Mouse (Mus musculus): ENCODE measurements at regions not wholly inside any gene's neighbourhood (a gene's known extent, or its start where the extent isn't known, plus 50 kb on each side); places are given as distances from the start of the nearest gene placed in this dataset.

DNA sequence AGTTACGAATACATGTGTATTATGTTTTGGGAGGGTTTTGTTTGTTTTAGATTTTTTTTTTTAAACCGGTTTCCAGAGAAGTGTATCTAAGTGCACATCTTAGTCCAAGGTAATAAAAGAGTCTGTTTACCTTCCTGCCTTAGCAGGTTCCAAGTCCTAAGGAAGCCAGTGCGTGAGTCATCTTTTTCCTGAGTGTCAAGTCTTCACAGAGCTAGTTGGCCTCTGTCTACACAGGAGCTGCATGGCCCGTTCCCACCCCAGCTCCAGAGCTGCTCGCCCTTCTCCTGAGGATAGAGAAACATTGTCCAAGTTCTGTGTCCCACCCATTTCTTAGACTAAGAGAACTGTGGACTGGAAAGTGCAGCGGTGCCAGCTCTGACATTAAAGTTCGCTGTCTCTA lies 192.6 kb downstream of the Sptssa start:
- no peak overlapping the region for H3K27ac ChIP-seq (ENCODE audit: low read length)
- no peaks in the 10 kb centered on the region for H3K27me3 ChIP-seq (ENCODE audit: insufficient read depth, low read length)
- no peaks in the 10 kb centered on the region for H3K9me3 ChIP-seq (ENCODE audit: low read length)
- no peak overlapping the region for H3K9ac ChIP-seq (replicated peaks; ENCODE audit: low read length)
- H3K36me3 ChIP-seq (ENCODE audit: insufficient read depth, low read length): no peaks in the 10 kb centered on the region
- H3K4me1 ChIP-seq (ENCODE audit: insufficient read depth, low read length): no peaks in the 10 kb centered on the region
- no peak for ATAC-seq (ENCODE audit: low FRiP score, low TSS enrichment)
- 57% methylated on average over 7 of the region's 7 CpGs for WGBS
- H3K4me2 ChIP-seq (replicated peaks; ENCODE audit: low read depth, low read length): no peak overlapping the region
- H3K4me3 ChIP-seq (ENCODE audit: low read length): no peak overlapping the region

DNA sequence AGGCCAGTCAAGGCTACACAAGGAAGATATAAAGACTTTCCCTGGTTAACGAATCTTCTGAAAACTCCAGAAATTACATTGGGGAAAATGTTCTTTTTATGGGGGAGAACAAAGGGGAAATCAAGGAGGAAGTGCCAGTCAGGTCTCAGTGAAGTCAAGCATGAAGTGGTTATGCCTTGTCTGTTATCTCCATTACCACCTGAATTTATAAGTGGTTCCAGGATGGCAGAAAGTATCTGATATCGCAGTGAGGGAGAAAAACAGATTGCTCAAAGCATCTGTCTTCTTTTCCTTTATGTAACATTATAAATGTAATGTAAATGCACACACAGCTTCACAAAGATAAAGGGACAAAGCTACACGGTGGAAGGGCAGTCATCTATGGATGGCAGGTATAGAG lies 195.0 kb downstream of the Sptssa start:
- Histone ChIP-seq H3K4me2 (replicated peaks; ENCODE audit: low read depth, low read length) (no peak overlapping the region), H3K4me1 (ENCODE audit: insufficient read depth, low read length) (no peaks in the 10 kb centered on the region), H3K9me3 (ENCODE audit: low read length) (no peaks in the 10 kb centered on the region), H3K27me3 (ENCODE audit: insufficient read depth, low read length) (no peaks in the 10 kb centered on the region), H3K27ac (ENCODE audit: low read length) (no peak overlapping the region), H3K36me3 (ENCODE audit: insufficient read depth, low read length) (no peaks in the 10 kb centered on the region), H3K9ac (replicated peaks; ENCODE audit: low read length) (no peak overlapping the region), H3K4me3 (ENCODE audit: low read length) (no peak overlapping the region)
- 54% methylated on average over 3 of the region's 3 CpGs for WGBS
- ATAC-seq (ENCODE audit: low FRiP score, low TSS enrichment): no peak

DNA sequence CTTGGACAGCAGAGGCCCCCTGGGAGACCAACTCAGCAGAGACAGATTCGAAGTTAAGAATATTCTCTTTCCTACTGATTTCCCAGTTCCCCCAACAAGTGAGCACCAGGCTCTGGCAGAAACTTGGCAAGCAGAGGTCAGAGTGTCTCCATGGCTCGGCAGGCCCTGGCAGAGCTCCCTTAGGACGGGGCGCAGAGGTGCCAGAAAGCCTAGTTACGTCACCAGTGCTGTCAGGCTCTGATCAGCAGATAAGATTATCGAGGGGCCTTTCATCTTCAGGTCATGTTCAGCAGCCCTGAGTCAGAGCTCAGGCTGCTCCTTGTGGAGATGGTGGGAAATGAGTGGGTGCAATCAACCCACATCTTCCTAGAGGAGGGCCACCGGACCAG lies 196.2 kb downstream of the Sptssa start:
- Histone ChIP-seq H3K9ac (replicated peaks; ENCODE audit: low read length) (no peak overlapping the region), H3K36me3 (ENCODE audit: insufficient read depth, low read length) (no peaks in the 10 kb centered on the region), H3K4me2 (replicated peaks; ENCODE audit: low read depth, low read length) (no peak overlapping the region), H3K9me3 (ENCODE audit: low read length) (no peaks in the 10 kb centered on the region), H3K27me3 (ENCODE audit: insufficient read depth, low read length) (no peaks in the 10 kb centered on the region), H3K27ac (ENCODE audit: low read length) (no peak overlapping the region), H3K4me3 (ENCODE audit: low read length) (no peak overlapping the region), H3K4me1 (ENCODE audit: insufficient read depth, low read length) (no peaks in the 10 kb centered on the region)
- 65% methylated on average over 7 of the region's 7 CpGs for WGBS
- ATAC-seq (ENCODE audit: low FRiP score, low TSS enrichment): no peak

DNA sequence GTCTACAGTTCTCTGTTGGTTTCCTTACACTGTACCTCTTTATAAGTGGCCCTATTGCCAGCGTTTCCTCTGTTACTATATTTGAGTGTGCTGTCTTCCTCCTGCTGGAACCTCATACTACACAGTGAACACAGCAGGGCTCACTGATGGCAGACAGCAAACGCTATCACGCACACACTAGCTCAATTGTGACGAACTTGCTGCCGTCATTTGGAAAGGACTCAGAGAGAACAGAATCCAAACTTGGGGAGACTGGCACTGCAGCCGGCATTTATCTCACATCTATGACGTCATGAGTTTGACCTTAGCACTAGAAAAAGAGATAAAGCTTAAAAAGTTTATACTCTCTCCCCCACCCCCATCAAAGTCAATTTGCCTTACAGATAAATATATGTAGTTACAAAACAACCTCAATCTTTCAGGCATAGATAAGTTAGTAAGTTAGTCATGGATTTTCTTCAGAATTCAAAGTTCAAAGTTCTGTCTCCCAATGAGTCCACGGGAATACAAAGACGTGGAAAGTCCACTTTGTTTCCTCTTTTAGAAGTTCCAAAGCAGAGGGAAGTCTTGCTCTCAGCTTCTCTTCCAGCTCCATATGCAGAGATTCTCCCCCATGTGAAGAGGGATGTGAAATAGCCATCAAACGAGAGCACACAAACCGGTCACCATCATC lies 196.8 kb downstream of the Sptssa start:
- ATAC-seq (ENCODE audit: low FRiP score, low TSS enrichment): no peak

DNA sequence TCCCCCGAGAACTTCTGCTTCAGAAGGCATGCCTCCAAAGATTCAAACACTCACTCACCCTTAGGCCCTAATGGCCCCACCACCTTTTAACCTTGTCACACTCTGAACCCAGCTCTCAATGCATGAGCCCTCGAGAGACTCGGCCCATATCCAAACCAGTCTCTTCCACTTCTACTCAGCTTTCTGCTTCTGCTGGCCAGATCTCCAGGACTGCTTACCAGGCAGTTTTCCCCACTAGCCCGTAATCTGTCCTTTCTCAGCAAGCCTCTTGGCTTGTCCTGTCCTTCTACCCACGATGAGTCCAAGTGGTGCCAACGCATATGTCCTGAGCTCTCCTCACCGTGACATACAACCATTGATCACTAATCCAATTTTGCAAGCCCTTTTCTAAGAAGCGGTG lies 199.6 kb downstream of the Sptssa start:
- no peaks in the 10 kb centered on the region for H3K27me3 ChIP-seq (ENCODE audit: insufficient read depth, low read length)
- no peak overlapping the region for H3K27ac ChIP-seq (ENCODE audit: low read length)
- ATAC-seq (ENCODE audit: low FRiP score, low TSS enrichment): no peak
- H3K36me3 ChIP-seq (ENCODE audit: insufficient read depth, low read length): no peaks in the 10 kb centered on the region
- H3K9ac ChIP-seq (replicated peaks; ENCODE audit: low read length): no peak overlapping the region
- no peak overlapping the region for H3K4me3 ChIP-seq (ENCODE audit: low read length)
- no peaks in the 10 kb centered on the region; the same call in 1 of the 2 replicates for H3K4me1 ChIP-seq (ENCODE audit: insufficient read depth, low read length)
- H3K9me3 ChIP-seq (ENCODE audit: low read length): no peaks in the 10 kb centered on the region
- no peak overlapping the region for H3K4me2 ChIP-seq (replicated peaks; ENCODE audit: low read depth, low read length)
- 88% methylated on average over 8 of the region's 8 CpGs for WGBS

More for the DNA sequence above, 196.8 kb downstream of the Sptssa start:
- no peaks in the 10 kb centered on the region for H3K9me3 ChIP-seq (ENCODE audit: low read length)
- H3K36me3 ChIP-seq (ENCODE audit: insufficient read depth, low read length): no peaks in the 10 kb centered on the region
- no peaks in the 10 kb centered on the region for H3K4me1 ChIP-seq (ENCODE audit: insufficient read depth, low read length)
- no peak overlapping the region for H3K4me3 ChIP-seq (ENCODE audit: low read length)
- H3K27ac ChIP-seq (ENCODE audit: low read length): no peak overlapping the region
- H3K27me3 ChIP-seq (ENCODE audit: insufficient read depth, low read length): no peaks in the 10 kb centered on the region
- no peak overlapping the region for H3K9ac ChIP-seq (replicated peaks; ENCODE audit: low read length)
- H3K4me2 ChIP-seq (replicated peaks; ENCODE audit: low read depth, low read length): no peak overlapping the region
- 72% methylated on average over 11 of the region's 11 CpGs for WGBS

DNA sequence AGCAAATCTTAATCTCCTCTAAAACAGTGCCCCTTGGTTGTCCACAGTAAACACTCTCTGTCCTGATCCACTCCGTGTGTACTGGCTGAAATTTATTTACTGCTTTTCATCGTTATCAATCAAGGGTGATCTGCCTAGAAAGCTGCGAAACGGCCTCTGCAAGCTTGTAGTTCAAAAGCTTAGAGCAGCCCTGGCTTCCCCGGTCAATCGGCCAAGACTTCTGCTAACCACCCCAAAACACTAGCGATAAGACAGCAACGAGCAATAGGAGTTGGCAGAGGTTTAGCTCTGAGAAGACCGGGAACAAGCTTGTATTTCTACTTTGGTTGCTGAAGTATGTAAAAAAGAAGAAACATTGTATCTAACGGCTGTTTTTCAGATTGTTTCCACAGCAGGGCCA lies 201.8 kb downstream of the Sptssa start:
- no peak overlapping the region for H3K4me2 ChIP-seq (replicated peaks; ENCODE audit: low read depth, low read length)
- H3K9ac ChIP-seq (replicated peaks; ENCODE audit: low read length): no peak overlapping the region
- H3K27ac ChIP-seq (ENCODE audit: low read length): no peak overlapping the region
- 62% methylated on average over 10 of the region's 10 CpGs for WGBS
- no peak for ATAC-seq (ENCODE audit: low FRiP score, low TSS enrichment)
- no peak overlapping the region for H3K4me3 ChIP-seq (ENCODE audit: low read length)
- no peaks in the 10 kb centered on the region for H3K36me3 ChIP-seq (ENCODE audit: insufficient read depth, low read length)
- no peaks in the 10 kb centered on the region for H3K27me3 ChIP-seq (ENCODE audit: insufficient read depth, low read length)
- H3K9me3 ChIP-seq (ENCODE audit: low read length): no peaks in the 10 kb centered on the region
- H3K4me1 ChIP-seq (ENCODE audit: insufficient read depth, low read length): peaks cover 9% of the 10 kb centered on the region; the same call in 1 of the 2 replicates

DNA sequence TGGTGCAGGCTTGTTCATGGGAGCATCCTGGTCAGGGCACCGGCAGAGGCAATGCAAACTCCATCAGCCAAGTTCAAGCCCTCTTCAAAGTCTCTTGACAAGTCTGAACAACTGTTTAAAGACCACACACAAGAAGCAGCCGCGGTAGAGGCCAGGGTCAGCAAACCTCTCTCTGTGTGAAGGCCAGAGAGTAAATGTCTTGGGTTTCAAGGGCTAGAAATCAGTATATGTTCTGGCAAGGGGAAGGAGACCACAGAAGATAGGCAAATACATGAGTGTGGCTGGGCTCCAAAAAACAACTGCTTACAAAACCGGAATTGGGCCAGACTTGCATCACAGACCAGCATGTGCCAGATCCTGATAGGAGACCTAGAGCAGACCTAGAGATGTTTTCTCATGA lies 203.0 kb downstream of the Sptssa start:
- Histone ChIP-seq H3K4me1 (ENCODE audit: insufficient read depth, low read length) (peaks cover 11% of the 10 kb centered on the region; the same call in 1 of the 2 replicates), H3K27me3 (ENCODE audit: insufficient read depth, low read length) (no peaks in the 10 kb centered on the region), H3K27ac (ENCODE audit: low read length) (no peak overlapping the region), H3K36me3 (ENCODE audit: insufficient read depth, low read length) (no peaks in the 10 kb centered on the region), H3K9me3 (ENCODE audit: low read length) (no peaks in the 10 kb centered on the region), H3K9ac (replicated peaks; ENCODE audit: low read length) (no peak overlapping the region), H3K4me2 (replicated peaks; ENCODE audit: low read depth, low read length) (no peak overlapping the region), H3K4me3 (ENCODE audit: low read length) (no peak overlapping the region)
- WGBS: 33% methylated on average over 4 of the region's 4 CpGs
- ATAC-seq (ENCODE audit: low FRiP score, low TSS enrichment): no peak

DNA sequence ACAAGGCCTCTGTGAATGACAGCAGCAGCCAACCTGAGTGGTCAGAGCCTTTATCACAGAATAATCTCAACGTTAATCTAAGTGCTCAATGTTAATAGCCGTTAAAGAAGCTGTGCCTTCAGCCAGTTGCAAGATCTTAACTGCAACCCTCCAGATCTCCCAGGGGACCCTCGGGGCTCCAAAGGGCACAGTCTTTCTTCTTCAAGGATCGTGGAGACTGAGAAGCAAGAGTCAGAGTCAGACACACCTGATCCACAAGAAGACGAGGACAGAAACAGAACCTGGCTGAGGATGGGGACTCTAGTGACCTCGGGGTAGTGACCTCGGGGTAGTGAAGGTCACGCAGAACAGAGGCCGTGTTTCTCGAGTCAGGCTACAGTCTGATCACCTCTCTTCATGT lies 206.0 kb downstream of the Sptssa start:
- WGBS: 47% methylated on average over 10 of the region's 10 CpGs

DNA sequence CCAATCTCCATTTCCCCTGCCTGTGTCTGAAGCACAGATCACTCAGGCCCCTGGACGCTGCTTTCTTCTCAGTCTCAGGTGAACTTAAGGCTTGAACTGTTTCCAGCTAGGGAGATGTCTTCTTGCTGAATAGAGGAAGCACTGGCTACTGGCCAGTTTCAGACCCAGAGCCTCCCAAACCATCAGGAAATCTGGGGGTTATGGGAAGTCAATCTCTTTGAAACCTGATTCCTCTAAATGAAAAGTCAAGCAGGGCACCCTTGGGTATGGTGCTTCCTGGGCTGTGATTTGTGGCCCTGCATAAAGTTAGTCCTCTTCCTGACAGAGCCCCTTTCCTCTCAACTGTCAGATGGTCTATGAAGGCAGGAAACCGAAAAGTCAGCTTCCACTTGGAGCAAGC lies 208.2 kb downstream of the Sptssa start:
- peak; percentile 57 for ATAC-seq (ENCODE audit: low FRiP score, low TSS enrichment)

More for the DNA sequence above, 206.0 kb downstream of the Sptssa start:
- Histone ChIP-seq H3K4me1 (ENCODE audit: insufficient read depth, low read length) (peaks cover 23% of the 10 kb centered on the region; the same call in 1 of the 2 replicates), H3K4me2 (replicated peaks; ENCODE audit: low read depth, low read length) (no peak overlapping the region), H3K27ac (ENCODE audit: low read length) (no peak overlapping the region), H3K27me3 (ENCODE audit: insufficient read depth, low read length) (no peaks in the 10 kb centered on the region), H3K4me3 (ENCODE audit: low read length) (no peak overlapping the region), H3K9me3 (ENCODE audit: low read length) (no peaks in the 10 kb centered on the region), H3K9ac (replicated peaks; ENCODE audit: low read length) (no peak overlapping the region), H3K36me3 (ENCODE audit: insufficient read depth, low read length) (no peaks in the 10 kb centered on the region)
- no peak for ATAC-seq (ENCODE audit: low FRiP score, low TSS enrichment)

DNA sequence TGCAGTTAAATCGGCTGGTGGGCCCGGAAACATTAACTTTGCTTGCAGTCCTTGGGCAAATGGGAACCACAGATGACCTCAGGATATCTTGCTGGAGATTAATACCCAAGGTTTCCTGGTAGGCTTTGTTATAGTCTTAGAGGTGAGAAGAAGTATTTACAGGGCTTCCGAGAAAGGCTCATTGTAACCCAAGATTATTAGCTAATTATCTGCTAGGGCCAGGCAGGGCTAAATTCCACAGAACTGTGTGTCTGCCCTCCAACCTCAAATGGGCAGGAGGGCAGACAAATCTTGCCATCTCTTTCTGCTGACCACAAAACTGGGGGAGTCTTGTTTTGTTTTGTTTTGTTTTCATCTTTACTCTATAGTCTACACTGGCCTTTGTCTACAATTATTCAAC lies 209.0 kb downstream of the Sptssa start:
- H3K27ac ChIP-seq (ENCODE audit: low read length): no peak overlapping the region
- ATAC-seq (ENCODE audit: low FRiP score, low TSS enrichment): no peak
- H3K36me3 ChIP-seq (ENCODE audit: insufficient read depth, low read length): no peaks in the 10 kb centered on the region
- H3K4me3 ChIP-seq (ENCODE audit: low read length): no peak overlapping the region
- H3K9me3 ChIP-seq (ENCODE audit: low read length): no peaks in the 10 kb centered on the region
- H3K27me3 ChIP-seq (ENCODE audit: insufficient read depth, low read length): 0 out of 2 replicates have a peak, but pooled peaks cover 2% of the 10 kb centered on the region
- no peak overlapping the region for H3K9ac ChIP-seq (replicated peaks; ENCODE audit: low read length)
- no peak overlapping the region for H3K4me2 ChIP-seq (replicated peaks; ENCODE audit: low read depth, low read length)
- 58% methylated on average over 3 of the region's 3 CpGs for WGBS
- H3K4me1 ChIP-seq (ENCODE audit: insufficient read depth, low read length): peaks cover 36% of the 10 kb centered on the region

More for the DNA sequence above, 208.2 kb downstream of the Sptssa start:
- Histone ChIP-seq H3K4me3 (ENCODE audit: low read length) (no peak overlapping the region), H3K9me3 (ENCODE audit: low read length) (no peaks in the 10 kb centered on the region), H3K27ac (ENCODE audit: low read length) (peak overlapping the region; percentile 29; the same call in 1 of the 2 replicates), H3K4me2 (replicated peaks; ENCODE audit: low read depth, low read length) (no peak overlapping the region), H3K9ac (replicated peaks; ENCODE audit: low read length) (no peak overlapping the region), H3K36me3 (ENCODE audit: insufficient read depth, low read length) (no peaks in the 10 kb centered on the region), H3K27me3 (ENCODE audit: insufficient read depth, low read length) (0 out of 2 replicates have a peak, but pooled peaks cover under 1% of the 10 kb centered on the region), H3K4me1 (ENCODE audit: insufficient read depth, low read length) (peaks cover 34% of the 10 kb centered on the region)
- 15% methylated on average over 2 of the region's 2 CpGs for WGBS
